Mouse (Mus musculus) left cerebral cortex, postnatal 36 days (tissue): Measurements from ENCODE around the gene Mfrp. TPM values are rescaled to one million over a fixed set of nuclear protein-coding genes. Genes with fewer than 3 reads are reported as not detected.
"Not testable (repeated sequence)": the region's sequence is repeated elsewhere in the genome, so short reads cannot be mapped to it uniquely, and the experiment has no call there.

Experiments used
- DNase-seq, 2 experiments: peaks; one replicate each; pipeline ENCODE4 v3.0.0; 2021 to 2022; ENCODE audit warnings: low spot score in 2 of 2, mixed read lengths in 1 of 2
- intact Hi-C: fragments of 180-260 bp; cut with DNase I; formaldehyde crosslinking; loops from one replicate; pipeline ENCODE4 v1.15.1; 2025
- total RNA-seq, 2 experiments: library from RNA; stranded (reverse); gene quantifications; 2 replicates each; pipeline ENCODE4 v1.2.3; 2021

Mfrp gene
- total RNA-seq, 2 experiments from 2014 or later: 0.22 TPM; not detected in 1

DNA sequence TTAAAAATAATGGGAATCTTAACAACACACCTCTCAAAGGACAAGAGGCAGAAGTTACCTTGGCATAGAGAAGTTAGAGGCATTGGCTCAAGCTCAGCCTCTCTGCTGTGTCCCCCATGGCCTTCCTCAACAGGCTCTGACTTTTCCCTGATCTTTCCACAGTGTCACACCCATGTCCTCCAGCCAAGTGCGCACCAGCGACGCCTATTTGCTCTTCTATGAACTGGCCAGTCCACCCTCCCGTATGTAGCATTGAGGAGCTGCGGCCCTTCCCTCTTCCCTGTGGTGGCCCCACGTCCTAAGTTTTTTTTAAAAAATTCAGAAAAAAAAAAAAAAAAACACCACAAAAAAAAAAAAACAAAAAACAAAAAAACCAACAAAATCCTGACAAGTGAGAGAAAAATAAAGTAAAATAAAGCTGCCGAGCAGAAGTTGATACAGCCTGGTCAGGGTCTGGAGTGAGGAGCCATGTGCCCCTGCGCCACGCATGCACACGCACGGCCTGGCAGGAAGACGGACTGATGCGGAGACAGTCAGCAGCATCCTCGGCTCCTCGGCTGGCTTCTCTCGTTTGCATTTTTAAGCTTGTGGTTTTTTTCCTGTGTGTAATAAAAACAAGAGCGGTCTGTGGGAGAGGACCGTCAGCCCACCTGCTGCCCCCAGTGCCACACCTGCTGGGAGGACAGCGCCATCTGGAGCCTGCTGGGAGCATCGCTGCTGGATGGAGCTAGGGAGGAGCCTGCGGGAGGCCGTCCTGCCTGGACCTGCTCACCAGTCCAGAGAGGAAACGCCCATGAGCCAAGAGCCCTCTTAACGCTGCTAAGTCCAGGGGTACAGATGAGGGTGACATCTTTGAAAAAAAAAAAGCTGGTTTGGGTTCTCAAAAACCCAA lies 7.7 kb upstream of the Mfrp start:
- DNase-seq: peak; percentile 82 to 87
- intact Hi-C loops: no loop called here

DNA sequence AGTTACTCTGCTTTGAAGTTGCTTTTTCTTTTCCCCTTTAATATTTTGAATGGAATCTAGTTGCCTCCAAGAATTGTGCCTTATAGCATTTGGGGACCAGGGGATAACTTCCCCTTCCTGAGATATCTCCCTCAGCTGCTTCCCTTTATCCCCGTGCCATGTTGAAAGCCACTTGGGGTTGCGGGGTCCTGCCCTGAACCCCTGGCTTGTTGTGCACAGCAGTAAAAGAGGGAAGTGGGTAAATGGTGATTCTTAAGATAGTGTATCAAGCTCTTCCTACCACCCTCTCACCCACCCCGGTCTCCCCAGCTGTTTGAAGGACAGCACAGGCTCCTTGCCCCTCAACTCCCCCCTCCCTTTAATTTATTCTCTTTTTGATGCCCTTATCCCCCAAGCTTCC lies 6.8 kb upstream of the Mfrp start:
- DNase-seq: no peak
- intact Hi-C loops: no loop called here

DNA sequence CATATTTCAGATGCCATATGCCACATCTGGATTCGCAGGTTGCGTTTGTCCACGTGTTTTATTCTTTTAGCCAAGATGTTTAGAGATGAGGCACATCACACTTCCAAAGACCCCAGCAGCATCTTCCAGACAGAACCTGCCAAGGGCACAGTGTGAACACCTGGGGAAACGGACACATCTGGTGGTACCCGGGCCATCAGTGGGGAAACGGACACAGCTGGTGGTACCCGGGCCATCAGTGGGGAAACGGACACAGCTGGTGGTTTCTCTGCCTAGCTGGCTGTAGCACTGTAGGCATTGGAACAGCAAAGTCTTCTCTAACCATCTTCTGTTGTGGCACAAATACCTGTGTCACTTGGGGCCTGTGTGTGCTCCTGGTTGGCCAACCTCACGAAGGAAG lies 5.7 kb upstream of the Mfrp start:
- intact Hi-C loops: no loop called here
- peak in 1 of 2 experiments; percentile 8 for DNase-seq

DNA sequence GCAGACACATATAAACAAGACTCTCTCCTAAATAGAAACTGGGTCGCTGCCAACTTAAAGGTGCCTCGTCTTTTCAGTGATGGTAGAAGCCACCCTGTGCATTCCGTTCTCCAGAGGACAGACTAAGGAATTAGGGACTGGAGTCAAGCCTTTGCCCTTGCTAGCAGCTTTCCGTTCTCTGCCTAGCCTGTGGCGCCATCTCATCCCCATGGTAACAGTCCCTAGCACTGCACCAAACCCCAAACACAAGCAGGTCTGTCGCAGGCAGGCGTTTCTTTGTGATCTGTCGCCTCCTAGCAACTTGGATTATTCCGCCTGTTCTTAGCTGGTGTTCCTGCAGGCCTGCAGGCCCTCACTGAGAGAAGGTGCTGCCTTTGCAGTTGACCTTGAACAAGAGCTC lies 5.0 kb upstream of the Mfrp start:
- intact Hi-C loops: no loop called here
- peak in 1 of 2 experiments; percentile 59 for DNase-seq

DNA sequence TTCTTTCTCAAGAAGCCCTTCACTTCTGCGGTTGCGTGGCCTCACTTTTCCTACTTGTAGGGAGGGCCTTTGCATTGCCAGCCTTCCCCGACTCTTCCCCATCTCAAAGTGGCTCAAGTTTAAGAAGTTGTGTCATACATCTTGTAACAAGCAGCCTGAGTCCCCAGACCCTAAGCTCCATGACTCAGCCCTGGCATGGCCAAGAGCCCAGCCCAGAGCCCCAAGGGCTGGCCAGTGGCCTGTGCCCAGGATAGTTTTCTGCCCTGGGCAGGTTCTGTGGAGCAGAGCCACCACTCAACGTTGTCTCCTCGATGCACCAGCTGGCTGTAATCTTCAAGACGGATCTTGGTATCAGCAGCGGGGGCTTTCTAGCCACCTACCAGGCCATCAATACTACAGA lies 3.4 kb downstream of the Mfrp start:
- no peak for DNase-seq
- intact Hi-C loops: loop anchor here (10.0 kb wide), 1 partner anchor 120 kb away; no protein-coding TSS in a partner anchor

DNA sequence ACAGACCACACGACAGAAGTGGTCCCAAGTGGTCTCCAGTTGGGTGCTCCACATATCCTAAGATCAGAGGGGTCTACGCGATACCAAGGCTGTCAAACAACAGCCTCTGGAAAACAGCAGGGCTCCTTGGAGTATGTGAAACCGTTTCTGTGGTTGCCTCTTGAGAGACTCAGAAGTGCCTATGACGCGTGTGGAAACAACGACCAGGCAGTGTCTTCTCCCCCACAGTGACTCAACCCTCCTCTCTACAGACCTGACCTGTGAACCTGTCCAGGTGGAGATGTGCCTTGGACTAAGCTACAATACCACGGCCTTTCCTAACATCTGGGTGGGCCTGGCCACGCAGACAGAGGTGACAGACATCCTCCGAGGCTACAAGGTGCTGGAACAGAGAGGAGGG lies 4.3 kb downstream of the Mfrp start:
- DNase-seq: no peak
- intact Hi-C loops: loop anchor here (10.0 kb wide), 1 partner anchor 121 kb away; no protein-coding TSS in a partner anchor

DNA sequence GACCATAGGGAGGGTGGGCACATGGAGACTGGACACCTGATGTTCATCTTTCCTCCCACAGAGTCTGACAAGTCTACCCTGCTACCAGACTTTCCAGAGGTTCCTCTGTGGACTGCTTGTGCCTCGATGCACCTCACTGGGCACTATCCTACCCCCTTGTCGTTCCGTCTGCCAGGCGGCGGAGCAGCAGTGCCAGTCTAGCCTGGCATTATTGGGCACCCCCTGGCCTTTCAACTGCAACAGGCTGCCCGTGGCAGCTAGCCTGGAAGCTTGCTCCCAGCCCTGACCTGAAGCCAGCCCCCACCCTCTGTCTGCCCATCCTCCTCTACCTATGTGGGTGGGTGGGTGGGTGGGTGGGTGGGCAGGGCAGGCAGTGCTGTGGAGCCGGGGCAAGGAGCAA lies 4.7 kb downstream of the Mfrp start:
- no peak for DNase-seq
- intact Hi-C loops: loop anchor here (10.0 kb wide), 1 partner anchor 121 kb away; no protein-coding TSS in a partner anchor

DNA sequence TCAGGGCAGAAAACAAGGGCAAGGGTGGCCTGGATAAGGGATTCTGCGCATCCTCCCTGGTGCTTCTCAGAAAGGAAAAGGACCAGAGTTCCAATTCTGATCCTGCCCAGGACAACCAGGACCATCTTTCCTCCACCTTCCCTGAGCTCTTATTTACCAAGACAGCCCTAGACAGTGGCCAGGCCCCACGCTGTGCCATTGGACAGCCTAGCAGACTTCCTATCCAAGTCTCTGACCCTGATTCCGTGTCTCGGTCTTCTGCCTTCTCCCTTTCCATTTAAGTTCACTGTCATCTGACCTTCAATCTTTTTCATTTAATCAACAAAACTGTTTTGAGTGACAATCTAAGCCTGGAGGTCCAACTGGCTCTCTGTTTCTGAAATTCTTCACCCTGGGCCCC lies 5.1 kb downstream of the Mfrp start:
- DNase-seq: no peak
- intact Hi-C loops: loop anchor here (10.0 kb wide), 1 partner anchor 122 kb away; no protein-coding TSS in a partner anchor

DNA sequence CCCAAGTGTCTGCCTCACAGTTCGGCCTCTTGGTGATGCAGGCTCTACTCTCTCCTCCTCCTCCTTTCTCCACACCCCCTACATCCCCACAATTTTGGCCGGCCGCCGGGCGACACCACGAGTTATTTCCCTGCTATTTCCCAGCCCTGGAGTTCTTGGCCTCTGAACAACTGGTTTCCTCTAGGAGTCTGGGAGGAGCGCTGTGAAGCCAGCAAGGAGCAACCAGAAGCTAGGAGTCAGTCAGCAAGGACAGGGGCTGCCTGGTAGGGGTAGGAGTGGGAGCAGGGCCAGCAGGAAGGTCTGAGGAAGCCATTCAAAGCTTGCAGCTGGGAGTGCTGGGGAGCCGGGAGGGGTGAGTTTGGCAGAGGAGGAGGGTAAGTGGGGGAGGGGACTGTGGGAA lies 5.6 kb downstream of the Mfrp start, which contains the start of gene C1qtnf5:
C1qtnf5 (plus strand) TSS at position 136 of the 400 bp plus-strand sequence.
- intact Hi-C loops: loop anchor here (10.0 kb wide), 1 partner anchor 122 kb away; no protein-coding TSS in a partner anchor
- DNase-seq: peak; percentile 60 to 70

DNA sequence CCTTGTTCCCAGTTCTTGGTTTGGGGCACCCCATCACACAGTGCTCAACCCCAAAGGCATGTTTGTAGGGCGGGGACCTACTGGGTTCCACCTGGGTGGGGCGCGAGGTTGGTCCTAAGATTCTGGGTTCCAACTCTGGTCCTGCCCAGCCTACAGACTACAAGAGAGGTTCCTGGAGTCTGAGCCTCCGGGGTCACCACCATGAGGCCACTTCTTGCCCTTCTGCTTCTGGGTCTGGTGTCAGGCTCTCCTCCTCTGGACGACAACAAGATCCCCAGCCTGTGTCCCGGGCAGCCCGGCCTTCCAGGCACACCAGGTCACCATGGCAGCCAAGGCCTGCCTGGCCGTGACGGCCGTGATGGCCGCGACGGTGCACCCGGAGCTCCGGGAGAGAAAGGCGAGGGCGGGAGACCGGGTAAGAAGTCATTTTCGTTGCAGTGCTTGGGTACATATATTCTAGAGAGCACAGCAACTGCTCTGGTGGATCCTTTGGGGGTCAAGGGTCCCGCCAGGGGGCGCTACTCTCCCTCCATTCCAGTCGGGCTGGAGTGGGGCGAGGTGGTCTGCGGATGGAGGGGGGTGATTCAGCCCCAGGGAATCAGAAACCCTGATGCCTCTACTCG lies 6.1 kb downstream of the Mfrp start:
- intact Hi-C loops: loop anchor here (10.0 kb wide), 1 partner anchor 123 kb away; no protein-coding TSS in a partner anchor
- no peak for DNase-seq

DNA sequence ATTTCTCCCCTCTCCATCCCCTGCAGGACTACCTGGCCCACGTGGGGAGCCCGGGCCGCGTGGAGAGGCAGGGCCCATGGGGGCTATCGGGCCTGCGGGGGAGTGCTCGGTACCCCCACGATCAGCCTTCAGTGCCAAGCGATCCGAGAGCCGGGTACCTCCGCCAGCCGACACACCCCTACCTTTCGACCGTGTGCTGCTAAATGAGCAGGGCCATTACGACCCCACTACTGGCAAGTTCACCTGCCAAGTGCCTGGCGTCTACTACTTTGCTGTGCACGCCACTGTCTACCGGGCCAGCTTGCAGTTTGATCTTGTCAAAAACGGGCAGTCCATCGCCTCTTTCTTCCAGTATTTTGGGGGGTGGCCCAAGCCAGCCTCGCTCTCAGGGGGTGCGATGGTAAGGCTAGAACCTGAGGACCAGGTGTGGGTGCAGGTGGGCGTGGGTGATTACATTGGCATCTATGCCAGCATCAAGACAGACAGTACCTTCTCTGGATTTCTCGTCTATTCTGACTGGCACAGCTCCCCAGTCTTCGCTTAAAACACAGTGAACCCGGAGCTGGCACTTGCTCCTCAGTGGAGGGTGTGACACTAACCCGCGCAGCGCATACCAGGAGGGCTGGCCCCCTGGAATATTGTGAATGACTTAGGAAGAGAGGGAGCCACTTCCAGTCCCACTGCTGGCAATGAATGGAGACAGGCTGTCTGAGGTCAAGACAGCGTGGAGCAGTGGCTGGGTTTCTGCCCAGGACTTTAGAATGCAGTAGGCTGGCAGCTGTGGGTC lies 6.9 kb downstream of the Mfrp start:
- intact Hi-C loops: loop anchor here (10.0 kb wide), 1 partner anchor 124 kb away; no protein-coding TSS in a partner anchor
- DNase-seq: no peak

DNA sequence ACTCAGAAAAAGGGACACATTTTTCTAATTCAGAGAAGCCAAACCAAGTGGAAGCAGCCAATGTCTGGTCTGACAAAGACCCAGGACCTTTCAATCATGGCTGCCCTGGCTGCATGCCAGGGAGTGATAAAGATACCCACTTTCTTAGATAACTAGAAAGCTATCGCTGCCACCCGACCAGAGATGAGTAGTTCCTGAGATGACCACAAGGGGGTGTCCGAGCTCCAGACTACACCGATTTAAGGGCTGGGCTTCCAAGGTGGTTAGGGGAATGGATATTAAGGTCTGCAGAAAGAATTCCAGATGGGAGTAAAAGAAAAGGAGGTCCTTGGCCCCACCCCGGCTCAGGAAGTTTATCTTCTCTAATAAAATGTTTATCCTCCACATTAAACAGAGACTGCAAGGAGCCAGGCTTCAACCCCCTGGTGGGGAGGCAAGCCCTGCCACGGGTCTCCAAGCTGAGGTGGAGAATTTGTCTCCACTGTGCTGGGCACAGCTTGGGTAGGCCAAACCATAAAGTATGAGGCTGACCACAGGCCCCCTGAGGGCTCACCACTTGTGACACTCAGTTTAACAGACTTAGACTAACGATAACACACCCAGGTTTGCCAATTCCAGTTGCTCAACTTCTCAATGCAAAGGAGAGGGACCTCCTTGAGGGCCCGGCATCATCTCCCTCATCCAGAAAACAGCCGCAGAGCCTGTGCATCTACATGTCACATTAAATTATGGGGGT lies 8.0 kb downstream of the Mfrp start:
- intact Hi-C loops: loop anchor here (10.0 kb wide), 1 partner anchor 125 kb away; no protein-coding TSS in a partner anchor
- DNase-seq: peak; percentile 69 to 73

DNA sequence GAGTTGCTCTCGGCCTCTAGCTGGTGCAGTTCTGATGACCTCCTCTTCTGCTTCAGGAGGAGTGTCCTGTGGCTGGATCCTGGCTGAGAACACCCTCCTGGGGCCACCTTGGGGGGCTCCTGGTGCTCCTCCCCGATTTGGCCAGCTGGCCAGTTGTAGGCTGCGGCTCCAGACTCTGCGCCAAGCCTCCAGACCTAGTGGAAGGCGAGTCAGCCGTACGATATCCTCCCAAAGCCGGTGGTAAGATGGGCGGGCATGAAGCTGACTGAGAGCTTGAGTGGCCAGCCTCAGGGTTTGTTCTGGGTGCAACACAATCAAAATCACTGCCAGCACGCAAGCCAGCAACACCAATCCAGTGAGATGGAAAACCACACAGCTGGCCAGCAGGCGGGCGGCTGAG lies 10.4 kb downstream of the Mfrp start:
- intact Hi-C loops, DNase-seq: not testable (repeated sequence)

DNA sequence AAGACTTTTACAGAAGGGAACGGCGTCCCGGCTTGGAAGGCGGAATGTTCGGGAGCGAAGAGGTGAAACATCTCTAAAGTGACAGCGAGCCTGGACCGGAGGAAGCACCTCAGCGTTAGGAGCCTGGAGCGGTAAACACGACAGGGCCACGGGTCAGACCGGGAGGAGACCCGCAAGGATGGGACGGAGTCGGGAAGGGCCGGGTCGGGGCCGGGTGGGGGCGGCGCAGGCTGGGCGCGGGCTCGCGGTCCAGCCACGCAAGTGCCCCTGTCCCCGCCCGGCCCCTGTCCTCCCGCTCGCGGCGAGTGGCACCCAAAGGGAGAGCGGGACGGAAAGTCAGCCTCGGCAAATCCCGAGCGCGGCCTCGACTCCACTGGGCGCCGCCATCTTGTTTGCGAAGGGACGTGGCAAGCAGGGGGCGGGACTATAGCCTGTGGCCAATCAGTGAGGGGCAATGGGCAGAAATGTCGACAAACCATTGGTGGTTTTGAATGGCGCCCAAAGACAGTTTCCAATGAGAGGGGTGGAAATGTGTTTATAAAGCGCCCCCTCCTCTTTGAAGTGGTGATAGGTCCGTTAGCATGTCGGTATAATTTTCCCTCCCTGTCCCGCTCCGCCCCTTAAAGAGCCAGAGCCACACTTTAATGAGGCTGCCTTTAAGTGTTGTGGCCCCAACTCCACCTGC lies 11.7 kb downstream of the Mfrp start, which contains the start of the genes Gm49380 and Rnf26:
Gm49380 (minus strand) TSS at position 396 of the 685 bp plus-strand sequence.
Rnf26 (minus strand) TSS at position 413 of the 685 bp plus-strand sequence.
- intact Hi-C loops: no loop called here
- DNase-seq: peak; percentile 90 to 93

DNA sequence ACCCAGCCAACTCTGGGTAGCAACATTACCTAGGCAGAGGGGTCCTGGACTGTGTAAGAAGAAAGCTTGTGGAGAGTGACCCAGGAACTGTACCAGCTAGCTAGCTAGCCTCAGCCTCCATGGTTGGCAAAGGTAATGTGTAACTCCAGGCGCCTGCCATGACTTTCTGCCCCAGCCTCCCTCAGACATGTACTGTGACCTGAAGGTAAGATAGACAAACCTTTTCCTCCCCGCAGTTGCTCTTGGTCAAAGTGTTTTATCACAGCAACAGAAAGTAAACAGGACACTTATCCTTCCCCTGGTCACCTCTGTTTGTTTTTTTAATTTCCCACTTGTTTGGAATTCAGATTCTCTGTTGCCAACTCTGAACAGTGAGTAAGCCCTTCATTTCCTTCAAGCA lies 12.9 kb downstream of the Mfrp start:
- intact Hi-C loops: no loop called here
- no peak for DNase-seq

DNA sequence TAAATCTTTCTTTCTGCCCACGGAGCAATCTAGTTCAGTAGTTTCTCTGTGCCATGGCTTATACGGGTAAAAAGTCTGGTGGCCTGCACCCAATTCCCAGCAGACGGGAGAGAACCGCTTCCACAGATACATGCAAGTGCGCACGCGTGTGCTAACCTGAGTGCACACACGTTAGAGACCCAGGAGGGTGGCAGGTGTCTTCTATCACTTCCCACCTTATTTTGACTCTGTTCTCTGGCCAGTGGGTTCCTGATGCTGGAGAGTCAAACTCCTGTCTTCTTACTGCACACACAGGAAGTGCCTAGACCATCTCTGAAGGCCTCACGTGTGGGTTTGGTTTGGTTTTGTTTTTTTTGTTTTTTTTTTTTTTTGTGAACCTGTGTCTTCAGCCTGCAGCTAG lies 14.1 kb downstream of the Mfrp start:
- no peak for DNase-seq
- intact Hi-C loops: no loop called here

DNA sequence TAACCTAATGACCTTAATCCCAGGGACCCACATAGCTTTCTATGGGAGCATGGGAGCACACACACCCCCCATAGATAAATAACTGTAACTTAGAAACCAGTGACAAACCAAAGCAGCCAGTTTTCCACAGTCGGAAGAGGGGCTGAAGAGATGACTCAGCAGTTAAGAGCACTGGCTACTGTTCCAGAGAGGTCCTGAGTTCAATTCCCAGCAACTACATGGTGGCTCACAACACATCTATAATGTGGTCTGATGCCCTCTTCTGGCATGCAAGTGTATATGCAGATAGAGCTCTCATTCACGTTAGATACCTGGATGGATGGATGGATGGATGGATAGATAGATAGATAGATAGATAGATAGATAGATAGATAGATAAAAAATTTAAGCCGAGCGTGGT lies 14.7 kb downstream of the Mfrp start:
- intact Hi-C loops: no loop called here
- no peak for DNase-seq

DNA sequence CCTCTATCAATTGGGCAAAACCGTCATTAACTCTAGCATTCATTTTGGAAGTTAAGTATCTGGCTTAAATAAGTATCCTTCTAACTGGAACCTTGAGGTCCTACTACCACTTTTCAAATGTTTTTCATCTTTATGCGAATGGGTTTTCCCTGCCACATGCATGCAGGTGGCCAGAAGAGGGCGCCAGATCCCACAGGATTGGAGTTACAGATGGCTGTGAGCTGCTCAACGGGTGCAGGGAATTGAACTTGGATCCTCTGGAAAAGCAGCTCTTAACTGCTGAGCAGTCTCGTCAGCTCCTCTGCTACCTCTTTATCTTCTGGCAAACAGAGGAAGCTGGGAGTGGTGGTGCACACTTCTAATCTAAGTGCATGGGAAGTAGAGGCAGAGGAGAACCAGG lies 17.5 kb downstream of the Mfrp start:
- DNase-seq: no peak
- intact Hi-C loops: no loop called here
